Mouse (Mus musculus) C2C12 (cell line): ENCODE measurements around the gene Vmn1r223. TPM values are rescaled to one million over a fixed set of nuclear protein-coding genes. Genes with fewer than 3 reads are reported as not detected.

ENCODE experiments used
- H3K27me3 ChIP-seq: one replicate; pipeline ENCODE4 v1.6.1; 2011; ENCODE audit not compliant: control insufficient read depth, insufficient read depth, insufficient read length
- H3K36me3 ChIP-seq: one replicate; pipeline ENCODE4 v1.6.1; 2011; ENCODE audit not compliant: control insufficient read depth, insufficient read depth
- H3K4me3 ChIP-seq: one replicate; pipeline ENCODE4 v1.5.1; 2011; ENCODE audit warnings: mild to moderate bottlenecking, control low read depth; ENCODE audit not compliant: poor library complexity, insufficient read depth, severe bottlenecking
- H3K79me2 ChIP-seq: one replicate; pipeline ENCODE4 v1.6.1; 2011; ENCODE audit not compliant: control insufficient read depth, insufficient read depth
- H3K79me3 ChIP-seq: one replicate; pipeline ENCODE4 v1.6.1; 2011; ENCODE audit warnings: low read depth, control low read depth
- H3ac ChIP-seq: one replicate; pipeline ENCODE3; 2011; ENCODE audit warnings: low read depth; ENCODE audit not compliant: control insufficient read depth, insufficient read length
- CEBPB ChIP-seq: IDR thresholded peaks from one replicate; pipeline ENCODE4 v1.6.1; 2011; ENCODE audit warnings: low read depth, mild to moderate bottlenecking, control low read depth, moderate library complexity
- CTCF ChIP-seq: IDR thresholded peaks from one replicate; pipeline ENCODE4 v1.5.1; 2011; ENCODE audit not compliant: control insufficient read depth, insufficient read depth, insufficient read length
- FOSL1 ChIP-seq: IDR thresholded peaks from one replicate; pipeline ENCODE4 v1.8.0; 2011; ENCODE audit warnings: mild to moderate bottlenecking, low read length; ENCODE audit not compliant: poor library complexity, insufficient read depth, severe bottlenecking
- MAX ChIP-seq: IDR thresholded peaks from one replicate; pipeline ENCODE4 v1.6.1; 2011; ENCODE audit warnings: mild to moderate bottlenecking, control low read depth
- MYOD1 ChIP-seq: IDR thresholded peaks from one replicate; pipeline ENCODE4 v1.6.1; 2011; ENCODE audit warnings: low read depth; ENCODE audit not compliant: control insufficient read depth, insufficient read length
- MYOG ChIP-seq: IDR thresholded peaks from one replicate; pipeline ENCODE4 v1.6.1; 2011; ENCODE audit not compliant: control insufficient read depth, insufficient read length; ENCODE audit errors: extremely low read depth
- USF1 ChIP-seq: IDR thresholded peaks from one replicate; pipeline ENCODE4 v1.6.1; 2011; ENCODE audit warnings: low read depth, mild to moderate bottlenecking, control low read depth, moderate library complexity
- polyA plus RNA-seq: library from polyadenylated mRNA; unstranded; fragments of >200 nt; fragmentation: generic; extraction: Trizol; gene quantifications from one replicate; pipeline ENCODE4 v1.2.1, GENCODE M21; 2012; ENCODE audit warnings: missing spikeins

Vmn1r223 gene
- polyA plus RNA-seq, 1 experiment: not detected

- H3K27me3 ChIP-seq: no peaks in the 10 kb centered on the region
- H3K79me3 ChIP-seq: no peaks in the 10 kb centered on the region
- H3K79me2 ChIP-seq: no peaks in the 10 kb centered on the region
- H3K4me3 ChIP-seq: no peak overlapping the region
- H3ac ChIP-seq: no peak overlapping the region
- H3K36me3 ChIP-seq: no peaks in the 10 kb centered on the region
- TF ChIP-seq MYOG: no peak
- TF ChIP-seq CEBPB: no peak
- no peak for TF ChIP-seq USF1
- TF ChIP-seq MAX: no peak
- no peak for TF ChIP-seq FOSL1
- TF ChIP-seq CTCF: no peak
- TF ChIP-seq MYOD1: no peak
Observed at GRCm38 (mm10) chr13:23270321-23271101, 23.6 kb downstream of the Vmn1r223 start.

GRCm38 (mm10) chr13:23279576-23279975 lies 32.6 kb downstream of the Vmn1r223 start:
- Histone ChIP-seq H3K79me2 (no peaks in the 10 kb centered on the region), H3K27me3 (no peaks in the 10 kb centered on the region), H3K4me3 (no peak overlapping the region), H3K79me3 (no peaks in the 10 kb centered on the region), H3K36me3 (no peaks in the 10 kb centered on the region), H3ac (no peak overlapping the region)
- TF ChIP-seq MYOD1 (no peak), MYOG (no peak), MAX (no peak), FOSL1 (no peak), USF1 (no peak), CEBPB (no peak), CTCF (no peak)

GRCm38 (mm10) chr13:23279992-23280391 lies 33.1 kb downstream of the Vmn1r223 start:
- H3K36me3 ChIP-seq: no peaks in the 10 kb centered on the region
- TF ChIP-seq USF1: no peak
- no peak for TF ChIP-seq CEBPB
- TF ChIP-seq MYOG: no peak
- no peak for TF ChIP-seq CTCF
- TF ChIP-seq FOSL1: no peak
- no peak for TF ChIP-seq MYOD1
- no peak for TF ChIP-seq MAX
- H3K79me3 ChIP-seq: no peaks in the 10 kb centered on the region
- no peaks in the 10 kb centered on the region for H3K79me2 ChIP-seq
- H3K4me3 ChIP-seq: no peak overlapping the region
- H3K27me3 ChIP-seq: no peaks in the 10 kb centered on the region
- no peak overlapping the region for H3ac ChIP-seq

- peak overlapping the region; percentile 14 for H3ac ChIP-seq
Observed at GRCm38 (mm10) chr13:23285191-23285920, 38.4 kb downstream of the Vmn1r223 start.

GRCm38 (mm10) chr13:23285921-23286720 lies 39.2 kb downstream of the Vmn1r223 start:
- no peaks in the 10 kb centered on the region for H3K27me3 ChIP-seq
- peak overlapping the region; percentile 32 for H3K4me3 ChIP-seq
- TF ChIP-seq MAX (peak; percentile 12), MYOD1 (no peak)
- no peaks in the 10 kb centered on the region for H3K36me3 ChIP-seq
- H3K79me2 ChIP-seq: no peaks in the 10 kb centered on the region
- peak overlapping the region; percentile 55 for H3ac ChIP-seq
- no peaks in the 10 kb centered on the region for H3K79me3 ChIP-seq

More at GRCm38 (mm10) chr13:23285191-23285920, 38.4 kb downstream of the Vmn1r223 start:
- Histone ChIP-seq H3K4me3 (peak overlapping the region; percentile 32), H3K36me3 (no peaks in the 10 kb centered on the region), H3K79me2 (no peaks in the 10 kb centered on the region), H3K79me3 (no peaks in the 10 kb centered on the region), H3K27me3 (no peaks in the 10 kb centered on the region)
- TF ChIP-seq CTCF: no peak
- no peak for TF ChIP-seq FOSL1
- TF ChIP-seq MAX: no peak
- no peak for TF ChIP-seq MYOD1
- no peak for TF ChIP-seq CEBPB
- TF ChIP-seq MYOG: no peak
- TF ChIP-seq USF1: no peak
